Mouse (Mus musculus) thymus, adult 2 months (tissue): ENCODE measurements around the gene Cd5.

Experiments
- CTCF ChIP-seq: fragments of 200-500 bp; IDR thresholded peaks from 2 replicates; pipeline ENCODE4 v1.5.1; 2012; ENCODE audit warnings: mild to moderate bottlenecking, control low read depth, low read length, moderate library complexity, borderline replicate concordance; ENCODE audit not compliant: control insufficient read depth, poor library complexity, insufficient read depth; ENCODE audit errors: extremely low read depth
- POLR2A ChIP-seq: fragments of 200-500 bp; IDR thresholded peaks from 2 replicates; pipeline ENCODE4 v1.6.1; 2012; ENCODE audit warnings: mild to moderate bottlenecking, low read length, control low read depth, moderate library complexity; ENCODE audit not compliant: control insufficient read depth, poor library complexity, insufficient read depth; ENCODE audit errors: extremely low read depth

- TF ChIP-seq CTCF (no peak), POLR2A (no peak)
Measured at GRCm38 (mm10) chr19:10691121-10691520, 47.7 kb downstream of the Cd5 start.
